In the genomic region with DNA sequence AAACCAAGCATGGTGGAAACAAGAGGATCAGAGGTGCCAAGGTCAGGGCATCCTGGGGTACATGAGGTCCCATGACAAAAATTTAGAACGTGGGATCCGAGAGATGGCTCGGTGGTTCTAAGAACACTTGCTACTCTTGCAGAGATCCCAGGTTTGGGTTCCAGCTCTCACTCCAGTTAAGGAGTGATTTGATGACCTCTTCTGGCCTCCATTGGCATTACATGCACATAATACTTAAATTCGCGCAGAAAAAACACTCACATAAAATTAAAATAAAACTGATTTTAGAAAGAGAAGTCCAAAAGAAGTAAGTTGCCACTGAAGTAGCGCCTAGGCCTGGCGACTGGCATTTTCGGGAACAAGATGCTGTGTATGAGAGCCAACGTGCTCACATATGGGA, we compare ENCODE assay signal across 10 mouse cellular contexts. TPM values are rescaled to one million over a fixed set of nuclear protein-coding genes. Genes with fewer than 3 reads are reported as not detected.
DNase-seq lines count a peak whose midpoint lies in the region; ATAC-seq lines count a peak whose summit lies in the region.
"Had no signal": no experiment of that assay in that cellular context is flagged by ENCODE, and none has a peak within 500 bp of the region (broad histone marks: within the 10 kb centered on the region; RNA-seq: fewer than 3 reads in every experiment).

No protein-coding gene starts in this region.

- WGBS in limb, embryonic 11.5 days = 66% methylated on average over 9 of the region's 9 CpGs
- WGBS in limb, embryonic 10.5 days = 65% methylated on average over 9 of the region's 9 CpGs

- H3K4me2 ChIP-seq in limb, embryonic 11.5 days (ENCODE audit: low read depth, severe bottlenecking) = no peak overlapping the region

- H3K9me3 ChIP-seq in limb, embryonic 11.5 days (ENCODE audit: control insufficient read depth, low read length) = no peaks in the 10 kb centered on the region
- H3K9me3 ChIP-seq in limb, embryonic 10.5 days (replicated peaks) = no peaks in the 10 kb centered on the region

- no peak for DNase-seq in frontal cortex, postnatal 10 days (ENCODE audit: low spot score in 2 of 2)
- peak; percentile 42 for DNase-seq in limb, embryonic 11.5 days (ENCODE audit: low spot score)
- DNase-seq in limb, embryonic 10.5 days (ENCODE audit: low spot score) = no peak
- peak; percentile 26 for DNase-seq in Muller cell, postnatal 12 days (ENCODE audit: inconsistent ontology term)
- peak; percentile 50 for DNase-seq in retina, postnatal 1 day
- DNase-seq in spleen, adult 18-20 months = no peak

- no peak overlapping the region for H3K9ac ChIP-seq in limb, embryonic 11.5 days (ENCODE audit: low read length)

- no peaks in the 10 kb centered on the region for H3K36me3 ChIP-seq in limb, embryonic 11.5 days (ENCODE audit: control insufficient read depth, insufficient read depth, low read length)
- H3K36me3 ChIP-seq in limb, embryonic 10.5 days = no peaks in the 10 kb centered on the region

- ATAC-seq in frontal cortex, adult (ENCODE audit: low TSS enrichment) = 0 out of 2 replicates have a peak, but pooled peaks have one; percentile 50
- ATAC-seq in limb, embryonic 11.5 days (ENCODE audit: insufficient number of reproducible peaks, low FRiP score, low TSS enrichment, low read depth) = no peak
- ATAC-seq in granulocyte monocyte progenitor cell, adult 5-6 weeks (replicated peaks; ENCODE audit: poor library complexity, severe bottlenecking) = peak; percentile 39; the same call in 1 of the 2 replicates

- H3K4me1 ChIP-seq in limb, embryonic 11.5 days (ENCODE audit: control insufficient read depth, insufficient read depth, low read length) = no peaks in the 10 kb centered on the region
- H3K4me1 ChIP-seq in limb, embryonic 10.5 days = no peaks in the 10 kb centered on the region

- no peak overlapping the region for H3K4me3 ChIP-seq in limb, embryonic 11.5 days (ENCODE audit: low read depth, low read length)
- H3K4me3 ChIP-seq in limb, embryonic 10.5 days = no peak overlapping the region

- no peaks in the 10 kb centered on the region for H3K27me3 ChIP-seq in limb, embryonic 11.5 days (ENCODE audit: control insufficient read depth, insufficient read depth, low read length)
- H3K27me3 ChIP-seq in limb, embryonic 10.5 days (ENCODE audit: low read depth, poor library complexity, severe bottlenecking) = no peaks in the 10 kb centered on the region

- H3K27ac ChIP-seq in limb, embryonic 11.5 days (replicated peaks; ENCODE audit: low read depth, low read length) = no peak overlapping the region
- H3K27ac ChIP-seq in limb, embryonic 10.5 days = no peak overlapping the region
- H3K27ac ChIP-seq: macrophage had no signal

RNA-seq across cellular contexts. Expression of a gene that starts 4.4 kb away (rescaled TPM):
- polyA plus RNA-seq in limb, embryonic 11.5 days (2014; fragmentation: Nextera tagmentation; extraction: Ambion mirVana) = 0.20 TPM in 1 of 2 replicates, not detected in the other
- not detected in 2 replicates for polyA plus RNA-seq in limb, embryonic 10.5 days (2016; fragmentation: Nextera tagmentation; extraction: Ambion mirVana)
- not detected in 2 replicates for total RNA-seq in granulocyte monocyte progenitor cell, adult 5-6 weeks (2014; fragmentation: Nextera tagmentation)
- not detected in 2 replicates for total RNA-seq in granulocyte monocyte progenitor cell, adult 5-6 weeks (2017)
- total RNA-seq: gastrocnemius, postnatal 36 days had no signal
- polyA plus RNA-seq: macrophage had no signal

RNA-seq across cellular contexts. Expression of a gene that starts 12.2 kb away (rescaled TPM):
- polyA plus RNA-seq in limb, embryonic 11.5 days (2014; fragmentation: Nextera tagmentation; extraction: Ambion mirVana) = not detected in 2 replicates
- polyA plus RNA-seq in limb, embryonic 10.5 days (2016; fragmentation: Nextera tagmentation; extraction: Ambion mirVana) = 0.35 TPM in 1 of 2 replicates, not detected in the other
- not detected in 2 replicates for total RNA-seq in granulocyte monocyte progenitor cell, adult 5-6 weeks (2014; fragmentation: Nextera tagmentation)
- total RNA-seq in granulocyte monocyte progenitor cell, adult 5-6 weeks (2017) = not detected in 2 replicates
- total RNA-seq: gastrocnemius, postnatal 36 days had no signal
- polyA plus RNA-seq: macrophage had no signal

RNA-seq across cellular contexts. Expression of a gene that starts 15.8 kb away (rescaled TPM):
- 22.4 and 24.0 TPM in 2 replicates for polyA plus RNA-seq in limb, embryonic 11.5 days (2014; fragmentation: Nextera tagmentation; extraction: Ambion mirVana)
- polyA plus RNA-seq in limb, embryonic 10.5 days (2016; fragmentation: Nextera tagmentation; extraction: Ambion mirVana) = 26.8 and 27.5 TPM in 2 replicates
- 44.7 and 52.5 TPM in 2 replicates for total RNA-seq in granulocyte monocyte progenitor cell, adult 5-6 weeks (2014; fragmentation: Nextera tagmentation)
- total RNA-seq in granulocyte monocyte progenitor cell, adult 5-6 weeks (2017) = 20.8 and 25.9 TPM in 2 replicates

RNA-seq across cellular contexts. Expression of a gene that starts 15.9 kb away (rescaled TPM):
- 48.3 and 52.3 TPM in 2 replicates for polyA plus RNA-seq in limb, embryonic 11.5 days (2014; fragmentation: Nextera tagmentation; extraction: Ambion mirVana)
- polyA plus RNA-seq in limb, embryonic 10.5 days (2016; fragmentation: Nextera tagmentation; extraction: Ambion mirVana) = 41.4 and 53.5 TPM in 2 replicates
- 0.49 TPM in 1 of 2 replicates, not detected in the other for total RNA-seq in granulocyte monocyte progenitor cell, adult 5-6 weeks (2014; fragmentation: Nextera tagmentation)
- 0.72 and 1.6 TPM in 2 replicates for total RNA-seq in granulocyte monocyte progenitor cell, adult 5-6 weeks (2017)

RNA-seq across cellular contexts. Expression of a gene that starts 33.4 kb away (rescaled TPM):
- polyA plus RNA-seq in limb, embryonic 11.5 days (2014; fragmentation: Nextera tagmentation; extraction: Ambion mirVana) = 21.4 and 23.9 TPM in 2 replicates
- 17.3 and 18.0 TPM in 2 replicates for polyA plus RNA-seq in limb, embryonic 10.5 days (2016; fragmentation: Nextera tagmentation; extraction: Ambion mirVana)
- total RNA-seq in granulocyte monocyte progenitor cell, adult 5-6 weeks (2014; fragmentation: Nextera tagmentation) = 29.3 and 33.6 TPM in 2 replicates
- total RNA-seq in granulocyte monocyte progenitor cell, adult 5-6 weeks (2017) = 20.3 and 28.0 TPM in 2 replicates

Comparison
In these comparisons a context has a peak if more than half of its experiments do, and no peak if none do; other contexts are left out.
1. DNase-seq: peak in limb, embryonic 11.5 days (single experiment), Muller cell, postnatal 12 days (single experiment) and retina, postnatal 1 day (single experiment); none in frontal cortex, postnatal 10 days (0 of 2), limb, embryonic 10.5 days (single experiment) and spleen, adult 18-20 months (0 of 2).